Mouse (Mus musculus) subcutaneous adipose tissue, adult 2 months (tissue): Measurements from ENCODE around the gene Naa40. TPM values are rescaled to one million over a fixed set of nuclear protein-coding genes. Genes with fewer than 3 reads are reported as not detected.

Source experiments
- polyA plus RNA-seq: library from polyadenylated mRNA; depleted of rRNA; stranded (reverse); fragments of >200 nt; gene quantifications from 2 replicates; pipeline ENCODE4 v1.2.3, GENCODE M21; 2012; ENCODE audit warnings: low replicate concordance; rRNA removed

The Naa40 gene
- 22.4 and 33.9 TPM in 2 replicates for polyA plus RNA-seq

GRCm38 (mm10) chr19:7240782-7241690, at the start of gene Naa40:
Naa40 (minus strand) TSS chr19:7241183.

DNA sequence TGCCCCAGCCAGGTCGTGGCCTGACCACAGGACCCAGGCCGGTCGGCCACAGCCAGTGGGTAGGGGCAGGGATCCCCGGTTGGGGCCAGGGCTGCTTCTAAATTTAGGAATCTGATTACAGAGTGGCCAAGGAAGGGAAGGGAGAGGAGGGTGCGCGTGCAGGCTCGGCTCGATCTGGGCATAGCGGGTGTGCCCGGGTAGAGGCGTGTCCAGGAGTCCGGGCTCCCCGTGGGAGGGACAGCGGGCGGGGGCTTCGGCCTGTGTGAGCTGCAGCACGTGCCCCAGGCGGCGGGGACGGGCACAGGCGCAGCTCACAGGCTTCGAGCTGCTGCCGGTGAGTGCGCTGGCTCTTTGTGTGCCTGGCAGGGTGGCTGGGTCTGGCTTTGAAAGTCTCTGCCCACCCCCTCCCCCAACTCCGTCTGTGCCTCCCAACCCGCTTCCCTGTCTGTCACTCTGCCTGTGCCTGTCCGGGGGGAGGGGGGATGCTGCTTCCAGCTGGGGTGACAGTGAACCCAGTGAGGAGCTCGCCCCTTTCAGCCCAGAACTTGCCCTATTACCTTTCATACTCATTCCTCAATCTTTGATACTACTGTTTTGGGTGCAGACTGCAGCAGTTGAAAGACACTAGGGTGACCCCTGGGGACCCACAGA, 26.2 kb upstream of the Naa40 start, which contains the start of gene Rcor2:
Gene Rcor2 (plus strand): TSS at position 235 of the 651 bp plus-strand sequence.

GRCm38 (mm10) chr19:7217162-7217925, 23.6 kb downstream of the Naa40 start, which contains the start of gene Cox8a:
Cox8a (minus strand) TSS chr19:7217616.

DNA sequence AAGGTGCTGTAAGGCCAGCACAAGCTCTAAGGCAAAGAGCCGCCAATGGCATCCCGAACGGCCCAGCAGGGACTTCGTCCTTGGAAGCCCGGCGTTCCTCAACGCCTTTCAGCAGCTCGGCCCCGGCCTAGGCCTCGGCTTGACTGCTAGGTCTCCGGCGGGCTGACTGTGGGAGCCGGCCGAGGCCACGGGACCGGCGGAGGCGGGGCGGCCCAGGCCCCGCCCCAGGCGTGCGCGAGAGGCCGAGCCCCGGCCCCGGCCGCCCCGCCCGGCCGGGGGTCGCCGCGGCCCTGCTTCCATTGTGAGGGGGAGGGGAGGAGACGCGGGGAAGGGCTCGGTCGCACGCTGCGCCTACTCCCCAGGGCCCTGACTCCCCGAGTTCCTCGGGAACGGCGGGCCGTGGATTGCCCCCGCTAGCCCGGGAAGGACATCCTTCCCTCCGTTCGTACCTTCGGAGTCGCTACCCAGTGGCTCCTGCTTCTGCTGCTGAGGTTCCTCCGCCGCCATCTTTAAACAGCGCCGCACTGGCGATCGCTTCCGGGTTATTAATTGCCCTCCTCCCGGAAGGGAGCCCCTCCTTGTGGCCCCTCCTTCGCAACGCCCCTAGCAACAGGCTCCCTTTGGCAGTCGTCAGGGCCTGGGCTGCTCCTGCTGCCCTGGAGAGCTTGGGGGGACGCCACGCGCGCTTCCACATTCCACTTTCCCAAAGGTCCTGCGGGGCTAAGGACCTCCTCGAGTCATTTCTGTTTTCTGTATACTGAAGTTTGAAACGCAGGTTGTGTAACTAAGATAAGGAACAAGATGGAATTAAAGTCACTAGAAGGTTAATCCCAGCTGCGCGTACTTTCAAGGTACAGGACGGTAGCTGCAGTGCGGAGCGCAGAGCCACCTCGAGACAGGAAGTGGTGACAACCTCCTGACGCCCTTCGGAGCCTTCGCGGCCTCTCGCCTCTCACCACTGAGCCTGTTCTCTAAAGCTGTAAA, 34.9 kb downstream of the Naa40 start, which contains the start of gene Otub1:
Gene Otub1 (minus strand): TSS at position 564 of the 984 bp plus-strand sequence.

Other genes starting within 250 kb of the Naa40 start
- gene Dnajc4, start 248.6 kb downstream of the Naa40 start, polyA plus RNA-seq = 62.4 and 78.9 TPM in 2 replicates
- gene Nudt22, start 245.1 kb downstream of the Naa40 start, polyA plus RNA-seq = 33.0 and 41.1 TPM in 2 replicates
- gene Trpt1, start 245.1 kb downstream of the Naa40 start, polyA plus RNA-seq = 17.9 and 28.2 TPM in 2 replicates
- 15.6 and 20.8 TPM in 2 replicates for gene Fermt3, start 221.7 kb downstream of the Naa40 start, polyA plus RNA-seq
- gene Stip1, start 201.2 kb downstream of the Naa40 start, polyA plus RNA-seq = 43.5 and 72.9 TPM in 2 replicates
- 29.4 and 43.1 TPM in 2 replicates for gene Macrod1, start 184.4 kb downstream of the Naa40 start, polyA plus RNA-seq
- 0.29 and 3.7 TPM in 2 replicates for gene Flrt1, start 135.5 kb downstream of the Naa40 start, polyA plus RNA-seq
- 104 and 133 TPM in 2 replicates for gene Otub1, start 34.9 kb downstream of the Naa40 start, polyA plus RNA-seq
- gene Cox8a, start 23.6 kb downstream of the Naa40 start, polyA plus RNA-seq = 1,853 and 2,406 TPM in 2 replicates
- 13.1 and 16.7 TPM in 2 replicates for gene Rcor2, start 26.1 kb upstream of the Naa40 start, polyA plus RNA-seq
- gene Mark2, start 100.7 kb upstream of the Naa40 start, polyA plus RNA-seq = 58.0 and 85.6 TPM in 2 replicates
- 17.4 and 27.2 TPM in 2 replicates for gene Spindoc, start 141.8 kb upstream of the Naa40 start, polyA plus RNA-seq
- gene 2700081O15Rik, start 176.4 kb upstream of the Naa40 start, polyA plus RNA-seq = 38.2 and 70.4 TPM in 2 replicates
- gene Rtn3, start 242.1 kb upstream of the Naa40 start, polyA plus RNA-seq = 121 and 206 TPM in 2 replicates